Mouse (Mus musculus) heart, postnatal 25 days (tissue): ENCODE data around the gene Midn. TPM values are rescaled to one million over a fixed set of nuclear protein-coding genes. Genes with fewer than 3 reads are reported as not detected.
"Not testable (repeated sequence)": the region's sequence is repeated elsewhere in the genome, so short reads cannot be mapped to it uniquely, and the experiment has no call there.

Experiments used
- DNase-seq: peaks from one replicate; pipeline ENCODE4 v3.0.0; 2022; ENCODE audit warnings: low spot score
- intact Hi-C: fragments of 180-260 bp; cut with DNase I; formaldehyde crosslinking; loops from one replicate; pipeline ENCODE4 v1.15.1; 2025
- total RNA-seq, 2 experiments: library from RNA; stranded (reverse); gene quantifications; 2 replicates each; pipeline ENCODE4 v1.2.3; 2021

Gene Midn
- total RNA-seq, 2 experiments from 2014 or later = 92.1 to 120 TPM

- DNase-seq = no peak
- intact Hi-C loops = loop anchor here (1.0 kb wide), 1 partner anchor 20 kb away; no protein-coding TSS in a partner anchor
These were observed 17.5 kb downstream of the Midn start, which contains the start of gene Cirbp for GRCm38 (mm10) chr10:80165392-80166128. Gene Cirbp, plus strand, starts transcription at chr10:80165985.

- DNase-seq, intact Hi-C loops: not testable (repeated sequence)
These were observed 18.1 kb downstream of the Midn start for GRCm38 (mm10) chr10:80166136-80166535.

GRCm38 (mm10) chr10:80167460-80168037 is 19.5 kb downstream of the Midn start:
- intact Hi-C loops = no loop called here
- peak; percentile 97 for DNase-seq

GRCm38 (mm10) chr10:80168038-80168661 is 20.1 kb downstream of the Midn start:
- intact Hi-C loops = no loop called here
- peak; percentile 87 for DNase-seq

GRCm38 (mm10) chr10:80169070-80169469 is 21.0 kb downstream of the Midn start:
- DNase-seq = no peak
- intact Hi-C loops = no loop called here

- no peak for DNase-seq
- intact Hi-C loops = loop anchor here (10.0 kb wide), 1 partner anchor 205 kb away; no protein-coding TSS in a partner anchor
These were observed 21.6 kb downstream of the Midn start for GRCm38 (mm10) chr10:80169651-80170050.

GRCm38 (mm10) chr10:80170052-80170451 is 22.0 kb downstream of the Midn start:
- DNase-seq = no peak
- intact Hi-C loops = loop anchor here (10.0 kb wide), 1 partner anchor 205 kb away; no protein-coding TSS in a partner anchor

- DNase-seq = no peak
- intact Hi-C loops = loop anchor here (10.0 kb wide), 1 partner anchor 204 kb away; no protein-coding TSS in a partner anchor
These were observed 22.5 kb downstream of the Midn start for GRCm38 (mm10) chr10:80170601-80171021.

GRCm38 (mm10) chr10:80171252-80171651 is 23.2 kb downstream of the Midn start:
- intact Hi-C loops = loop anchor here (10.0 kb wide), 1 partner anchor 204 kb away; no protein-coding TSS in a partner anchor
- DNase-seq = no peak

- DNase-seq = no peak
- intact Hi-C loops = loop anchor here (10.0 kb wide), 1 partner anchor 203 kb away; no protein-coding TSS in a partner anchor
These were observed 23.9 kb downstream of the Midn start for GRCm38 (mm10) chr10:80171760-80172526.

- intact Hi-C loops = loop anchor here (10.0 kb wide), 1 partner anchor 202 kb away; no protein-coding TSS in a partner anchor
- peak; percentile 84 for DNase-seq
These were observed 24.6 kb downstream of the Midn start, which contains the start of gene 1600002K03Rik for GRCm38 (mm10) chr10:80172527-80173292. Gene 1600002K03Rik, plus strand, starts transcription at chr10:80172944.

GRCm38 (mm10) chr10:80173358-80173757 is 25.3 kb downstream of the Midn start:
- intact Hi-C loops = loop anchor here (10.0 kb wide), 1 partner anchor 201 kb away; no protein-coding TSS in a partner anchor
- DNase-seq = no peak

GRCm38 (mm10) chr10:80173955-80174640 is 26.0 kb downstream of the Midn start:
- no peak for DNase-seq
- intact Hi-C loops = loop anchor here (10.0 kb wide), 1 partner anchor 201 kb away; no protein-coding TSS in a partner anchor

- no peak for DNase-seq
- intact Hi-C loops = loop anchor here (1.0 to 10.0 kb wide), 2 partner anchors 71 to 200 kb away; no protein-coding TSS in a partner anchor
These were observed 26.6 kb downstream of the Midn start for GRCm38 (mm10) chr10:80174705-80175104.

- intact Hi-C loops = loop anchor here (1.0 to 10.0 kb wide), 2 partner anchors 70 to 199 kb away; no protein-coding TSS in a partner anchor
- DNase-seq = no peak
These were observed 27.6 kb downstream of the Midn start for GRCm38 (mm10) chr10:80175536-80176269.

GRCm38 (mm10) chr10:80176270-80176834 is 28.3 kb downstream of the Midn start:
- intact Hi-C loops = loop anchor here (10.0 kb wide), 1 partner anchor 198 kb away; no protein-coding TSS in a partner anchor
- no peak for DNase-seq
